Mouse (Mus musculus) megakaryocyte progenitor cell, adult 5-6 weeks (primary cell): ENCODE measurements at regions not wholly inside any gene's neighbourhood (a gene's known extent, or its start where the extent isn't known, plus 50 kb on each side); places are given as distances from the start of the nearest gene placed in this dataset.

ENCODE experiments used
- ATAC-seq: replicated peaks from 2 replicates; pipeline ENCODE4 v1.8.0; 2016; ENCODE audit warnings: mild to moderate bottlenecking, moderate TSS enrichment, inconsistent platforms; ENCODE audit not compliant: poor library complexity

DNA sequence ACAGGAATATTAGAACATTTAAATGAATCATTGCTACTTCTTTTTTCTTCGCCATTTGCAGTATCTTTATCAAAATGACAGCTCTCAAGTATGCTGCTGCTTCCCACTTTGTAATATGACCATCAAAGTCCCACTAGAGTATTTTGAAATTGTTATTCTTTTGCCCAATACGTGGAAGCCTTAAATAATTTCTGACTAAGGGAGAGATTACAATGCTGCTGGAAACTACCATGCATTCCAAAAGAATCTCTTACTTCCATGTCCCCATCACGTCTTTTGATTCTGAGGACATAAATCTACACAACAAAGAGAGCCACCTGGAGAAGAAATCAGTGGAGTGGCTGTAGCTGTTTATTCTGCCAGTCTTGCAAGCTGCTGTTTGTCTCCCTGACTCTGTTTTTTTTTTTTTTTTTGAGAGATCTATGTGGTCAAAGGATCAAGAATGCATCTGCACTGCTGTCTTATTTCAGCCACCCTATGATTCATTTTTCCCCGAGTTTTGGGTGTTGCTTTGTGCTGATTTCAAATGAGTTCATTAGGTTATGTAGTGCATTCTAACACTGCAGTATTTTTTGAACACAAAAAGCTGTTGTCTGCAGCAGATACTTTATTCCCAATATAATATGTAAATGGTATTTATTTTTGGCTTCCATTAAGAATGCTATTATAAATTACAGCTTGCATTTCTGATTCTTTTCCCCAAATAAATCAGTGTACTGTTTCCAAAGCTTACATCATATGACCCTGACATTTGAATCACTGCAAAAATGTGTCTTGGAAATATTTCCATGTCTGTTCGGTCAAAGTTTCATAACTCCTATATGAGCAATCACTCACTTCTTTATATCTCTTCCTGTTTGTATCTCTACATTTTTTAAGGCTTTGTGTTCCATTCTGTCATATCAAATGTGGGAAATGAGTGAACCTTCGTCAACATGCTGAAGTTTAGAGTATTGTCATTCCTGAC, 53.1 kb upstream of the Trim52 start:
- no peak for ATAC-seq
